Comparison of ENCODE assay signal across 15 mouse cellular contexts in genomic region chr7:134501079-134501478, GRCm38 (mm10).
DNase-seq lines count a peak whose midpoint lies in the region; ATAC-seq and TF ChIP-seq lines count a peak whose summit lies in the region.
"Had no signal": no experiment of that assay in that cellular context is flagged by ENCODE, and none has a peak within 500 bp of the region (broad histone marks: within the 10 kb centered on the region; RNA-seq: fewer than 3 reads in every experiment).

No protein-coding gene starts in this region.

- no peak overlapping the region for H3K4me3 ChIP-seq in forebrain, postnatal 0 days (ENCODE audit: low read depth, low read length)

- TF ChIP-seq CTCF in forebrain, postnatal 0 days (IDR thresholded peaks at IDR 0.05; ENCODE audit: low read depth), result no peak

- no peak overlapping the region for H3K9ac ChIP-seq in forebrain, postnatal 0 days

- DNase-seq in adrenal gland, postnatal 14 days, result peak; percentile 24
- DNase-seq in adrenal gland, postnatal 36 days, result no peak
- peak; percentile 12 to 47 for DNase-seq in layer of hippocampus, adult 8-10 months (ENCODE audit: low spot score in 2 of 2)
- no peak for DNase-seq in layer of hippocampus, postnatal 14 days (ENCODE audit: low spot score in 2 of 2)
- DNase-seq in R1 (ENCODE audit: low read depth, low spot score), result peak; percentile 16
- DNase-seq in forebrain, postnatal 0 days, result no peak
- no peak for DNase-seq in heart, adult 18-20 months
- DNase-seq in neural tube, embryonic 10.5 days (ENCODE audit: extremely low spot score, low spot score), result no peak
- DNase-seq: cerebellum, adult 11 months; gastrocnemius, postnatal 36 days; kidney, adult 9 months; left cerebral cortex, postnatal 4 days; right cerebral cortex, postnatal 25 days; thymus, adult 18-20 months had no signal

- H3K27ac ChIP-seq in forebrain, postnatal 0 days (ENCODE audit: low read depth, low read length), result no peak overlapping the region
- H3K27ac ChIP-seq: macrophage had no signal

- WGBS in forebrain, postnatal 0 days, result 3% methylated on average over 1 of the region's 1 CpGs

- H3K4me2 ChIP-seq in forebrain, postnatal 0 days (ENCODE audit: low read depth), result no peak overlapping the region

- ATAC-seq in forebrain, postnatal 0 days, result peak; percentile 55; the same call in 1 of the 2 replicates

- no peaks in the 10 kb centered on the region for H3K4me1 ChIP-seq in forebrain, postnatal 0 days (ENCODE audit: insufficient read depth)

- H3K9me3 ChIP-seq in forebrain, postnatal 0 days (ENCODE audit: low read length), result no peaks in the 10 kb centered on the region

- H3K27me3 ChIP-seq in forebrain, postnatal 0 days (ENCODE audit: insufficient read depth, low read length), result no peaks in the 10 kb centered on the region

- no peaks in the 10 kb centered on the region for H3K36me3 ChIP-seq in forebrain, postnatal 0 days (ENCODE audit: insufficient read depth)

Comparison
In these comparisons a context has a peak if more than half of its experiments do, and no peak if none do; other contexts are left out.
1. DNase-seq: peak in adrenal gland, postnatal 14 days (single experiment), layer of hippocampus, adult 8-10 months (2 of 2) and R1 (single experiment); none in adrenal gland, postnatal 36 days (0 of 2), layer of hippocampus, postnatal 14 days (0 of 2), forebrain, postnatal 0 days (single experiment), heart, adult 18-20 months (0 of 2) and neural tube, embryonic 10.5 days (single experiment).